Mouse (Mus musculus): ENCODE results near the gene Parp3. TPM values are rescaled to one million over a fixed set of nuclear protein-coding genes. Genes with fewer than 3 reads are reported as not detected.

Gene Parp3
- polyA plus RNA-seq, 1 experiment from 2014 or later: 6.1 TPM

Other genes starting within 250 kb of the Parp3 start
- 100 and 110 TPM in 2 replicates for gene Alas1, start 228.3 kb downstream of the Parp3 start, polyA plus RNA-seq (2015; fragmentation: Nextera tagmentation; extraction: Ambion mirVana)
- gene Poc1a, start 195.9 kb downstream of the Parp3 start, polyA plus RNA-seq (2015; fragmentation: Nextera tagmentation; extraction: Ambion mirVana): 19.1 and 21.3 TPM in 2 replicates
- gene Dusp7, start 108.3 kb downstream of the Parp3 start, polyA plus RNA-seq (2015; fragmentation: Nextera tagmentation; extraction: Ambion mirVana): 39.0 and 47.0 TPM in 2 replicates
- gene Rpl29, start 47.5 kb downstream of the Parp3 start, polyA plus RNA-seq (2015; fragmentation: Nextera tagmentation; extraction: Ambion mirVana): 786 and 956 TPM in 2 replicates
- 42.2 and 48.6 TPM in 2 replicates for gene Acy1, start 38.6 kb downstream of the Parp3 start, polyA plus RNA-seq (2015; fragmentation: Nextera tagmentation; extraction: Ambion mirVana)
- gene Abhd14b, start 29.5 kb downstream of the Parp3 start, polyA plus RNA-seq (2015; fragmentation: Nextera tagmentation; extraction: Ambion mirVana): 38.9 and 40.8 TPM in 2 replicates
- gene Abhd14a, start 29.3 kb downstream of the Parp3 start, polyA plus RNA-seq (2015; fragmentation: Nextera tagmentation; extraction: Ambion mirVana): 75.0 TPM in 2 replicates
- 83.2 and 91.4 TPM in 2 replicates for gene Pcbp4, start 23.7 kb downstream of the Parp3 start, polyA plus RNA-seq (2015; fragmentation: Nextera tagmentation; extraction: Ambion mirVana)
- 0.37 and 0.55 TPM in 2 replicates for gene Gpr62, start 11.0 kb downstream of the Parp3 start, polyA plus RNA-seq (2015; fragmentation: Nextera tagmentation; extraction: Ambion mirVana)
- 39.9 and 40.2 TPM in 2 replicates for gene Rrp9, start 986 bp downstream of the Parp3 start, polyA plus RNA-seq (2015; fragmentation: Nextera tagmentation; extraction: Ambion mirVana)
- gene Iqcf1, start 23.0 kb upstream of the Parp3 start, polyA plus RNA-seq (2015; fragmentation: Nextera tagmentation; extraction: Ambion mirVana): not detected in 2 replicates
- not detected in 2 replicates for gene Iqcf5, start 37.6 kb upstream of the Parp3 start, polyA plus RNA-seq (2015; fragmentation: Nextera tagmentation; extraction: Ambion mirVana)
- not detected in 2 replicates for gene Iqcf3, start 84.7 kb upstream of the Parp3 start, polyA plus RNA-seq (2015; fragmentation: Nextera tagmentation; extraction: Ambion mirVana)
- not detected in 2 replicates for gene Iqcf4, start 94.0 kb upstream of the Parp3 start, polyA plus RNA-seq (2015; fragmentation: Nextera tagmentation; extraction: Ambion mirVana)
- not detected in 2 replicates for gene Iqcf6, start 149.6 kb upstream of the Parp3 start, polyA plus RNA-seq (2015; fragmentation: Nextera tagmentation; extraction: Ambion mirVana)
- 0.06 and 0.09 TPM in 2 replicates for gene Grm2, start 179.1 kb upstream of the Parp3 start, polyA plus RNA-seq (2015; fragmentation: Nextera tagmentation; extraction: Ambion mirVana)
- 72.9 and 79.5 TPM in 2 replicates for gene Tex264, start 209.0 kb upstream of the Parp3 start, polyA plus RNA-seq (2015; fragmentation: Nextera tagmentation; extraction: Ambion mirVana)